Mouse (Mus musculus) stomach, embryonic 16.5 days (tissue): ENCODE measurements around the gene Cox20. TPM values are rescaled to one million over a fixed set of nuclear protein-coding genes. Genes with fewer than 3 reads are reported as not detected.

ENCODE experiments used
- ATAC-seq: fragments of 200-750 bp; cut with Nextera tagmentation; 2 replicates; pipeline ENCODE4 v1.8.0; 2017; ENCODE audit warnings: moderate number of reproducible peaks, moderate TSS enrichment; ENCODE audit not compliant: insufficient read depth, low FRiP score
- H3K27ac ChIP-seq: fragments of 300-500 bp; sonication (generic); 2 replicates; pipeline ENCODE4 v1.5.1; 2014; ENCODE audit warnings: low read length
- H3K27me3 ChIP-seq: fragments of 300-500 bp; sonication (generic); 2 replicates; pipeline ENCODE4 v1.6.1; 2014; ENCODE audit warnings: low read length, control low read depth, mixed read lengths; ENCODE audit not compliant: control insufficient read depth, insufficient read depth
- H3K36me3 ChIP-seq: fragments of 300-500 bp; sonication (generic); 2 replicates; pipeline ENCODE4 v1.6.1; 2014; ENCODE audit warnings: low read length; ENCODE audit not compliant: control insufficient read depth, insufficient read depth
- H3K4me1 ChIP-seq: fragments of 300-500 bp; sonication (generic); 2 replicates; pipeline ENCODE4 v1.6.1; 2014; ENCODE audit warnings: low read length, control low read depth, mixed read lengths; ENCODE audit not compliant: control insufficient read depth, insufficient read depth
- H3K4me2 ChIP-seq: fragments of 300-500 bp; sonication (generic); 2 replicates; pipeline ENCODE4 v1.6.1; 2014; ENCODE audit warnings: low read depth, low read length, mixed read lengths
- H3K4me3 ChIP-seq: fragments of 300-500 bp; sonication (generic); replicated peaks from 2 replicates; pipeline ENCODE4 v1.5.1; 2014; ENCODE audit warnings: mild to moderate bottlenecking, low read length
- H3K9ac ChIP-seq: fragments of 300-500 bp; sonication (generic); 2 replicates; pipeline ENCODE4 v1.6.1; 2014; ENCODE audit warnings: low read length
- H3K9me3 ChIP-seq: fragments of 300-500 bp; sonication (generic); replicated peaks from 2 replicates; pipeline ENCODE4 v1.6.1; 2016; ENCODE audit warnings: low read length, control low read depth; ENCODE audit not compliant: control insufficient read depth
- WGBS: fragments of 180-500 bp; shearing (Covaris S2); extraction: QIAGEN DNeasy Blood & Tissue Kit; methylation state at CpG from one replicate; pipeline ENCODE4 v1.1.7; 2014; 5-methylcytosine and 5-hydroxymethylcytosine counted together
- microRNA-seq: library from miRNA; unstranded; fragments of <30 nt; microRNA quantifications from one replicate; pipeline ENCODE4, GENCODE M21; 2016
- polyA plus RNA-seq: library from polyadenylated mRNA; unstranded; fragments of >200 nt; fragmentation: Nextera tagmentation; extraction: Ambion mirVana; gene quantifications from 2 replicates; pipeline ENCODE4 v1.2.1, GENCODE M21; 2015

Gene Cox20
- polyA plus RNA-seq, 1 experiment from 2014 or later, result 139 TPM

DNA sequence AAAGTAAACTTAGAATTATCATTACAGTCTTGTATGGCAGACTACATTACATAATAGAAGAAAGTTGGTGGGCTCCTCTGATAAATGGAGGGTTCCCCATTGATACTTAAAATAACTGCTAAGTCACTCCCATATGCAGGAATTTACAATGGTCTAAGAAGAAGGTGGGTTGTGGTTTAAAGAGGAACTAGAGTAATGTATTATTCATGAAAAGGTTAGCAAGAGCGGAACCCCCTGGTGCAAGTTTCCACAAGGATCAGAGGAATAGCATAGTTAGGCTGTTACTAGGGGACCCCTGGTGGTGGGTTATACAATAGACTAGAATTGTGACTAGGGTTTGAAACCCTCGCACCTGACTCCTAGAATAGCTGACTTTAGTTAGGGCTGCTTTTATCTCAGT lies 41.8 kb downstream of the Cox20 start:
- no peak for ATAC-seq
- no peak overlapping the region for H3K9ac ChIP-seq
- no peaks in the 10 kb centered on the region for H3K36me3 ChIP-seq
- H3K27ac ChIP-seq, result no peak overlapping the region
- H3K4me3 ChIP-seq, result no peak overlapping the region
- H3K4me1 ChIP-seq, result no peaks in the 10 kb centered on the region
- no peaks in the 10 kb centered on the region for H3K27me3 ChIP-seq
- no peaks in the 10 kb centered on the region for H3K9me3 ChIP-seq
- WGBS, result 86% methylated on average over 2 of the region's 2 CpGs
- no peak overlapping the region for H3K4me2 ChIP-seq

DNA sequence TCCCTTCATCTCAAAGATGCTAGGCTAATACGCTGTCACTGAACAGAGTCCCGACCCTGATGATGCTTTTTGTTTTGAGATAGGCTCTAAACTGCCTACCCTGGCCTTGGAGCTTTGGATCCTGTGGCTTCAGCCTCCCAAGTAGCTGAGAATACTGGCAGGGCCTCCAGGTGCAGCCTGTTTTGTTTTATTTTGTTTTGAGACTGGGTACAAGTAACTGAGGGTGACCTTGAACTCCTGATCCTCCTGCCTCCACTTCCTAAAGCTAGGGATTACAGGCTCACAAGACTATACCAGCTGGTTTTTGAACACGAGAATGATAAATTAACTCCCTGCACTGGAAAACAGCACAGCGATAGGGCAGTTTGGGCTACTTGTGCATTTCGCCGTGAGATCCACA lies 46.2 kb downstream of the Cox20 start:
- 67% methylated on average over 6 of the region's 6 CpGs for WGBS
- Histone ChIP-seq H3K9ac (no peak overlapping the region), H3K27ac (no peak overlapping the region), H3K4me1 (peaks cover 5% of the 10 kb centered on the region; the same call in 1 of the 2 replicates), H3K27me3 (no peaks in the 10 kb centered on the region), H3K9me3 (no peaks in the 10 kb centered on the region), H3K36me3 (no peaks in the 10 kb centered on the region), H3K4me2 (no peak overlapping the region), H3K4me3 (no peak overlapping the region)
- ATAC-seq, result no peak

DNA sequence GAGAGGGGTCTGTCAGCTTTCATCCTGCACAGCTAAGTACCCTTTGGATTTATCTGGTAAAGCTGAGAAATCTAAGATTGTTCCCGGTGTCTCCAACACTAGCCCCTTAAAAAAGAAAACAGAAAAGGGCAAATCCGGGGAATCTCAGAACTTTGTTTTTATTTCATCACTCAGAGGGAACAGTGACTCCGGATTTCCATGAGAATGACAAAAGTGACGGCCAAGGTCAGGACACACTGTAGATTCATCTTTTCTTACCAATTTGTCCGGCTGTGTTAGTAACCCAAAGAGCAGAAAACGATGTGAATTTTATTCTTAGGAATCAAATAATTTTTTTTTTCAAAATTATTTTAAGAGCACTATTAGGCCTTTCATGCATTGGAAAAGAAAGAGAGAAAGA lies 49.2 kb downstream of the Cox20 start:
- Histone ChIP-seq H3K4me1 (peaks cover 5% of the 10 kb centered on the region; the same call in 1 of the 2 replicates), H3K27me3 (no peaks in the 10 kb centered on the region), H3K4me3 (no peak overlapping the region; the same call in 1 of the 2 replicates), H3K36me3 (no peaks in the 10 kb centered on the region), H3K9me3 (no peaks in the 10 kb centered on the region), H3K4me2 (no peak overlapping the region), H3K9ac (no peak overlapping the region; the same call in 1 of the 2 replicates), H3K27ac (no peak overlapping the region; the same call in 1 of the 2 replicates)
- no peak for ATAC-seq
- WGBS, result 70% methylated on average over 6 of the region's 6 CpGs

DNA sequence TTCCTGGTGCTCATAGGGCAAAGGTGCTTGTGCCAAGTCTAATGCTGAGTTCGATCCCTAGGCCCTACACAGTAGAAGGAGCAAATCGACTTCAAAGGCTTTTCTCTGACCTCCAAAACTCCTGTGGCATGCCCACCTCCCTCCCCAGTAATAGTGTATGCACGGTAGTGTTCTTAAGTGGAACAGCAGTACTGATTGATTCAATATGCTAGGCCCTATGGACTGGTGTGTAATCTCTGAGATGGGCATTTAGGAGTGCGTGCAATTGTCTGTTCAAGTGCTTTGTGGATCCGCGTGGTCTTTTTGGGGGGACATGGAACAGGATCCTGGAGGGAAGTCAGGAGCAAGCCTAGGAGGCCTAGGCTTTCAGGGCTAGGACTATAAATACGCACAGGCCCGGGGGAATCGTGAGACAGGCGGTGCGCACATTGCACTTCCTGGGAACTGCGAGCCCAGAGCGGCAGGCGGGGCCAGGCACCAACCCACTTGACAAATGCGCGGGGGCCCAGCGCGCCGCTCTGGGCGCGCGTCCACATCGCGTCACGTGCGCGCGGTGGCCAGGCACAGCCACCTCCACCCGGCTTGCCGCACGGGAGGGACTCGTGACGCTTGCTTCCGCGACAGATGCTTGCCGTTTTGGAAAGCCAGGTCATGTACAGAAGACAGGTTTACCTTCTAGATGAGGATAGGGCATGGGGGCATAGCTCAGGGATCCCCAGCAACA lies 49.8 kb downstream of the Cox20 start:
- peak overlapping the region; percentile 65 for H3K9ac ChIP-seq
- no peaks in the 10 kb centered on the region for H3K9me3 ChIP-seq
- peak overlapping the region; percentile 58 for H3K27ac ChIP-seq
- H3K4me1 ChIP-seq, result peaks cover 5% of the 10 kb centered on the region; the same call in 1 of the 2 replicates
- H3K36me3 ChIP-seq, result no peaks in the 10 kb centered on the region
- H3K27me3 ChIP-seq, result no peaks in the 10 kb centered on the region
- peak; percentile 97 for ATAC-seq
- peak overlapping the region; percentile 85 for H3K4me2 ChIP-seq
- H3K4me3 ChIP-seq, result peak overlapping the region; percentile 52
- 3% methylated on average over 36 of the region's 36 CpGs for WGBS

DNA sequence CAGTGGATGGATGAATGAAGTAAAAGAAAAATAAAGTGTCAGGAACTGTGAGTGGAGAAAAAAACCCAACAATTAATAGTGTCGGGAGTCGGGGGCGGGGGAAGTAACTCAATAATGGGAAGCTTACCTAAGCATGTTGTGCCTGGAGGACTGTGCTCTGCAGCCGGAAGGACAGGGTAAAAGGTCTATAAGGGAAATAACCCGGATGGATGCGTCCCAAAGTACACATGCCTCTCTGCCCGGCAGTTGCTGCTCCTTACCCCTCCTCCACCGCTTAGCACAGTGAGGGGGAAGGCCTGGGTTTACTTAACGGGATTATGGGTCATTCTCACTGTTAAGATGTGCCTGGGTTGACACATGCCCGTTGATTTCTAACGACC lies 50.3 kb downstream of the Cox20 start:
- Histone ChIP-seq H3K4me1 (peaks cover 5% of the 10 kb centered on the region; the same call in 1 of the 2 replicates), H3K4me3 (peak overlapping the region; percentile 52), H3K36me3 (no peaks in the 10 kb centered on the region), H3K9ac (peak overlapping the region; percentile 65), H3K27ac (peak overlapping the region; percentile 58), H3K4me2 (peak overlapping the region; percentile 85), H3K9me3 (no peaks in the 10 kb centered on the region), H3K27me3 (no peaks in the 10 kb centered on the region)
- 1% methylated on average over 11 of the region's 11 CpGs for WGBS
- peak; percentile 79 for ATAC-seq

Small RNAs within 50 kb of the gene (microRNA-seq; reads per million reads assigned to microRNA genes)
- gene Gm27458, result not detected

Other genes starting within 250 kb of the Cox20 start
- 18.1 and 18.2 TPM in 2 replicates for gene Desi2, start 131.7 kb upstream of the Cox20 start, polyA plus RNA-seq
- gene Hnrnpu, start 18.7 kb downstream of the Cox20 start, polyA plus RNA-seq, result 110 and 162 TPM in 2 replicates
- gene Efcab2, start 87.0 kb downstream of the Cox20 start, polyA plus RNA-seq, result 5.7 and 6.6 TPM in 2 replicates
- 1.8 TPM in 2 replicates for gene Kif26b, start 210.0 kb downstream of the Cox20 start, polyA plus RNA-seq